Mouse (Mus musculus): ENCODE data around the gene Tmod4. TPM values are rescaled to one million over a fixed set of nuclear protein-coding genes. Genes with fewer than 3 reads are reported as not detected.
A peak's percentile ranks its signal among the peaks of the same experiment; 100 is the strongest.

Tmod4 gene
- polyA plus RNA-seq, 1 experiment = 3.1 TPM

DNA sequence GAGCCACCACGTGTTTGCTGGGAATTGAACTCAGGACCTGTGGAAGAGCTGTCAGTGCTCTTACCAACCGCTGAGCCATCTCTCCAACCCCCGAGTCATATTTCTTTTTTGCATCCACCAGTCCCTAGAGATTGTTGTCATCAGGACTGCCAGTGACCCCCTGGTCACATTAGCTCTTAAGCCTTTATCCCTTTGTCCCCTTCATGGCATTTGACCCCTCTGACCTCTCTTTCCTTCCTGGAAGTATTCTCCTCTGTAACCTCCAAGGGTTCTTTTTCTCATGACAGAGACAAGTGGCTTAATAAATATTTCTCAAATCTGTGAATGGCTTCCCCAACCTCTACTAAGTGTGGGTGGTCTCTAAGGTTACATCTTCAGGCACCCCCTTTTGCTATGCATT, 23.6 kb downstream of the Tmod4 start:
- no peaks in the 10 kb centered on the region for H3K27me3 ChIP-seq (replicated peaks; ENCODE audit: control insufficient read depth, insufficient read depth, low read length)
- no peaks in the 10 kb centered on the region for H3K4me1 ChIP-seq (ENCODE audit: control insufficient read depth, insufficient read depth, low read length)
- peak overlapping the region; percentile 65; the same call in 1 of the 2 replicates for H3K27ac ChIP-seq (ENCODE audit: insufficient read depth, low read depth, low read length)
- no peaks in the 10 kb centered on the region for H3K36me3 ChIP-seq (ENCODE audit: control insufficient read depth, insufficient read depth, low read length)
- 54% methylated on average over 3 of the region's 3 CpGs for WGBS
- no peak overlapping the region for H3K4me3 ChIP-seq (ENCODE audit: insufficient read depth, low read depth, low read length)
- peak; percentile 68 for DNase-seq
- TF ChIP-seq CTCF (conservative IDR thresholded peaks at IDR 0.05; ENCODE audit: insufficient read depth, insufficient read length, low read depth, low read length) (no peak), POLR2A (IDR thresholded peaks at IDR 0.05; ENCODE audit: low read depth, low read length) (no peak)

- no peaks in the 10 kb centered on the region for H3K36me3 ChIP-seq (ENCODE audit: control insufficient read depth, insufficient read depth, low read length)
- TF ChIP-seq CTCF (conservative IDR thresholded peaks at IDR 0.05; ENCODE audit: insufficient read depth, insufficient read length, low read depth, low read length) (peak; percentile 75), POLR2A (IDR thresholded peaks at IDR 0.05; ENCODE audit: low read depth, low read length) (no peak)
- WGBS = 50% methylated on average over 4 of the region's 4 CpGs
- no peaks in the 10 kb centered on the region for H3K27me3 ChIP-seq (replicated peaks; ENCODE audit: control insufficient read depth, insufficient read depth, low read length)
- no peak overlapping the region for H3K27ac ChIP-seq (ENCODE audit: insufficient read depth, low read depth, low read length)
- H3K4me3 ChIP-seq (ENCODE audit: insufficient read depth, low read depth, low read length) = no peak overlapping the region
- peak; percentile 57 for DNase-seq
- no peaks in the 10 kb centered on the region for H3K4me1 ChIP-seq (ENCODE audit: control insufficient read depth, insufficient read depth, low read length)
These were observed 29.6 kb downstream of the Tmod4 start for GRCm38 (mm10) chr3:95153874-95154273.

- Histone ChIP-seq H3K27me3 (replicated peaks; ENCODE audit: control insufficient read depth, insufficient read depth, low read length) (no peaks in the 10 kb centered on the region), H3K4me3 (ENCODE audit: insufficient read depth, low read depth, low read length) (peak overlapping the region; percentile 63), H3K4me1 (ENCODE audit: control insufficient read depth, insufficient read depth, low read length) (peaks cover 9% of the 10 kb centered on the region; the same call in 1 of the 2 replicates), H3K27ac (ENCODE audit: insufficient read depth, low read depth, low read length) (no peak overlapping the region), H3K36me3 (ENCODE audit: control insufficient read depth, insufficient read depth, low read length) (no peaks in the 10 kb centered on the region)
- TF ChIP-seq POLR2A (IDR thresholded peaks at IDR 0.05; ENCODE audit: low read depth, low read length) (no peak), CTCF (conservative IDR thresholded peaks at IDR 0.05; ENCODE audit: insufficient read depth, insufficient read length, low read depth, low read length) (no peak)
- WGBS = 49% methylated on average over 8 of the region's 8 CpGs
- DNase-seq = no peak
These were observed 35.3 kb downstream of the Tmod4 start for GRCm38 (mm10) chr3:95159511-95159986.

DNA sequence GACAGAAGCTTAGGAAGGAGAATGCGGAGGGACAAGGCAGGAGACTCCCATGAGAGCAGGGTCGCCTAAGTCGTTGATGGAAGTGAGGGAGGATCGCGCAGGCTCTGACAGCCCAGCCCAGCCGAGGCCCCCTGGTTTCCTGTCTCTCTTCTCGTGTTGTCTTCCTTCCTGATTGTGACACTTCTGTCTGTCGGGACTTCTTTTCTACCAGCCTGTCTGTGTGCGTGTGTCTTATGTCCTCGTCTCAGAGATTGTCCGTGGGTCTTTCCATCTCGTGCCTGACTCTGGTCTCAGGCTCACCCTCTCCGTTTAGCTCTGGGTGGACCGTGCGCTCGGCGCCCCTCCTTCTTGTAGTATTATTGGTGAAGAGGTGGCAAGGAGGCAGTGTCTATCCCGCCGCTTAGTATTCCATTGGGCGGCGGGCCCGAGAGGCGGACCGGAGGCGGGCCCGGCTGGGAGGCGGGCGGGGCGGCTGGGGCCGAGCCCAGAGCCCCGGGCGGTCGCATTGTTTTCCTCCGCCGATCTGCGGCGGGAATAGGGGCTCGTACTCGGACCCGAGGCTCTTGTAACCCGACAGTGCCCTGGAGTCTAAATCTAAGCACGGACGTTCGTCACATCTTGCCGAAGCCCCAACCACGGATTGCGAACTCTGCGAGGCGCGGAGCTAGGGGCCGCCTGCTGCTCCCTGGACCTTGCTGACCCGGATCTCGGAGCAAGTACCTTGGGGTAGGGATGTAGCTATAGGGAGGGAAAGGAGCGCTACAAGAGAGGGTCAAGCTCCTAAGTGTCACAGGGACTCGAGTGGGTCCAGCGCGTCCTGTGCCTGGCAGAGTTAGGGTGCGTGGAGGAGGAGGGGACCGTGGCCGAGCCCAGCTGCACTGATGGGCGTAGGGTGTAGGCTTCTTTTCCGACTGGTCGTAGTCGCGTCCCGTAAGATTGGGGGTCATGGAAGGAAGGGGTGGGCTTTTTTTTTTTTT, 36.0 kb downstream of the Tmod4 start, which contains the start of gene Sema6c:
Gene Sema6c (plus strand): TSS at position 471 of the 977 bp plus-strand sequence.
- TF ChIP-seq POLR2A (IDR thresholded peaks at IDR 0.05; ENCODE audit: low read depth, low read length) = no peak
- TF ChIP-seq CTCF (conservative IDR thresholded peaks at IDR 0.05; ENCODE audit: insufficient read depth, insufficient read length, low read depth, low read length) = no peak
- Histone ChIP-seq H3K4me1 (ENCODE audit: control insufficient read depth, insufficient read depth, low read length) (peaks cover 9% of the 10 kb centered on the region; the same call in 1 of the 2 replicates), H3K4me3 (ENCODE audit: insufficient read depth, low read depth, low read length) (peak within 1 kb of the TSS; percentile 93), H3K36me3 (ENCODE audit: control insufficient read depth, insufficient read depth, low read length) (no peaks in the 10 kb centered on the region), H3K27ac (ENCODE audit: insufficient read depth, low read depth, low read length) (no peak within 1 kb of the TSS), H3K27me3 (replicated peaks; ENCODE audit: control insufficient read depth, insufficient read depth, low read length) (no peaks in the 10 kb centered on the region)
- peak; percentile 95 for DNase-seq
- under 1% methylated on average over 66 of the region's 66 CpGs for WGBS

DNA sequence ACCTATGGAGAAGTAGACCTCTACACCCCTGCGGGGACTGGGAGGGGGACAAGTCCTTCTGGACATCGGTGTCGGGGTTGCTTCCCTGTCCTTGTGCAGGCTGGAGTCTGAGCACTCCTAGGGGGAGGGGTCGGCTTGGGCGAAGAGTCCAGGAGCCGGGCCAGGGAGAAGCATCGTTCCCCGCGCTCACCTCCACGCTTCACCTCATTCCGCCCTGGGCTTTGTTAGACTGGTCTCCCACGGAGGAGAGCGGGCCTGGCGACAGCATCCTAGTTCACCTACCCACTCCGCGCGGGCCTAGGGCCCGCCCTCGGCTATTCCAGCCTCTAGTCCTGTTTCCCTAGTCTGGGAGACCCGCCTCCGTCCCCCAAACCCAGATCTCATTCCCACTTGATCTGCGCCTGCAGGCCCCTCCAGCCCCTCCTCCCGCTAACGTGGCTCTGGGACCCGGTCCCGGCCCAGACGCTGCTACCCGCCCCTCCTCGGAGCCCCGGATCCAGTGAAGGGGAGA, 36.8 kb downstream of the Tmod4 start:
- H3K36me3 ChIP-seq (ENCODE audit: control insufficient read depth, insufficient read depth, low read length) = no peaks in the 10 kb centered on the region
- no peak overlapping the region for H3K27ac ChIP-seq (ENCODE audit: insufficient read depth, low read depth, low read length)
- 13% methylated on average over 30 of the region's 30 CpGs for WGBS
- no peak for DNase-seq
- H3K4me1 ChIP-seq (ENCODE audit: control insufficient read depth, insufficient read depth, low read length) = peaks cover 9% of the 10 kb centered on the region; the same call in 1 of the 2 replicates
- no peaks in the 10 kb centered on the region for H3K27me3 ChIP-seq (replicated peaks; ENCODE audit: control insufficient read depth, insufficient read depth, low read length)
- peak overlapping the region; percentile 93 for H3K4me3 ChIP-seq (ENCODE audit: insufficient read depth, low read depth, low read length)
- TF ChIP-seq POLR2A (IDR thresholded peaks at IDR 0.05; ENCODE audit: low read depth, low read length) = no peak
- no peak for TF ChIP-seq CTCF (conservative IDR thresholded peaks at IDR 0.05; ENCODE audit: insufficient read depth, insufficient read length, low read depth, low read length)

GRCm38 (mm10) chr3:95161618-95162344, 37.5 kb downstream of the Tmod4 start:
- H3K27me3 ChIP-seq (replicated peaks; ENCODE audit: control insufficient read depth, insufficient read depth, low read length) = no peaks in the 10 kb centered on the region
- no peaks in the 10 kb centered on the region for H3K36me3 ChIP-seq (ENCODE audit: control insufficient read depth, insufficient read depth, low read length)
- DNase-seq = no peak
- H3K27ac ChIP-seq (ENCODE audit: insufficient read depth, low read depth, low read length) = no peak overlapping the region
- peak overlapping the region; percentile 93; the same call in 1 of the 2 replicates for H3K4me3 ChIP-seq (ENCODE audit: insufficient read depth, low read depth, low read length)
- no peak for TF ChIP-seq CTCF (conservative IDR thresholded peaks at IDR 0.05; ENCODE audit: insufficient read depth, insufficient read length, low read depth, low read length)
- TF ChIP-seq POLR2A (IDR thresholded peaks at IDR 0.05; ENCODE audit: low read depth, low read length) = no peak
- peaks cover 9% of the 10 kb centered on the region; the same call in 1 of the 2 replicates for H3K4me1 ChIP-seq (ENCODE audit: control insufficient read depth, insufficient read depth, low read length)
- WGBS = 49% methylated on average over 9 of the region's 9 CpGs
